Mouse (Mus musculus) intestine, postnatal 0 days (tissue): ENCODE results near the gene Dcaf15. TPM values are rescaled to one million over a fixed set of nuclear protein-coding genes. Genes with fewer than 3 reads are reported as not detected.

Experiments used
- ATAC-seq: fragments of 200-750 bp; cut with Nextera tagmentation; 2 replicates; pipeline ENCODE4 v1.8.0; 2017; ENCODE audit warnings: mild to moderate bottlenecking, moderate TSS enrichment, moderate library complexity
- H3K27ac ChIP-seq: fragments of 300-500 bp; sonication (generic); 2 replicates; pipeline ENCODE4 v1.5.1; 2014; ENCODE audit warnings: mild to moderate bottlenecking, low read depth, low read length, moderate library complexity
- H3K27me3 ChIP-seq: fragments of 300-500 bp; sonication (generic); replicated peaks from 2 replicates; pipeline ENCODE4 v1.6.1; 2014; ENCODE audit warnings: low read length, mixed read lengths; ENCODE audit not compliant: control insufficient read depth, insufficient read depth
- H3K36me3 ChIP-seq: fragments of 300-500 bp; sonication (generic); 2 replicates; pipeline ENCODE4 v1.6.1; 2014; ENCODE audit warnings: mild to moderate bottlenecking, moderate library complexity; ENCODE audit not compliant: control insufficient read depth, insufficient read depth
- H3K4me1 ChIP-seq: fragments of 300-500 bp; sonication (generic); replicated peaks from 2 replicates; pipeline ENCODE4 v1.6.1; 2014; ENCODE audit warnings: antibody characterized with exemption, low read length, mixed read lengths; ENCODE audit not compliant: control insufficient read depth, insufficient read depth
- H3K4me2 ChIP-seq: fragments of 300-500 bp; sonication (generic); replicated peaks from 2 replicates; pipeline ENCODE4 v1.6.1; 2014; ENCODE audit warnings: low read depth, mild to moderate bottlenecking, moderate library complexity
- H3K4me3 ChIP-seq: fragments of 300-500 bp; sonication (generic); 2 replicates; pipeline ENCODE4 v1.5.1; 2014; ENCODE audit warnings: low read depth, low read length
- H3K9ac ChIP-seq: fragments of 300-500 bp; sonication (generic); 2 replicates; pipeline ENCODE4 v1.6.1; 2014; ENCODE audit warnings: mild to moderate bottlenecking, low read depth, low read length
- H3K9me3 ChIP-seq: fragments of 300-500 bp; sonication (generic); 2 replicates; pipeline ENCODE4 v1.6.1; 2016; ENCODE audit warnings: mixed run types; ENCODE audit not compliant: control insufficient read depth
- CTCF ChIP-seq: sonication (generic); IDR thresholded peaks from 2 replicates; pipeline ENCODE4 v1.5.1; 2016; ENCODE audit warnings: low read depth, mild to moderate bottlenecking, control low read depth, antibody characterized with exemption, moderate library complexity
- WGBS: fragments of 180-500 bp; shearing (Covaris S2); extraction: QIAGEN DNeasy Blood & Tissue Kit; methylation state at CpG from one replicate; pipeline ENCODE4 v1.1.7; 2014; 5-methylcytosine and 5-hydroxymethylcytosine counted together
- polyA plus RNA-seq: library from polyadenylated mRNA; unstranded; fragments of >200 nt; fragmentation: Nextera tagmentation; extraction: Ambion mirVana; gene quantifications from 2 replicates; pipeline ENCODE4 v1.2.1, GENCODE M21; 2015

Gene Dcaf15
- polyA plus RNA-seq, 1 experiment from 2014 or later: 8.6 TPM

DNA sequence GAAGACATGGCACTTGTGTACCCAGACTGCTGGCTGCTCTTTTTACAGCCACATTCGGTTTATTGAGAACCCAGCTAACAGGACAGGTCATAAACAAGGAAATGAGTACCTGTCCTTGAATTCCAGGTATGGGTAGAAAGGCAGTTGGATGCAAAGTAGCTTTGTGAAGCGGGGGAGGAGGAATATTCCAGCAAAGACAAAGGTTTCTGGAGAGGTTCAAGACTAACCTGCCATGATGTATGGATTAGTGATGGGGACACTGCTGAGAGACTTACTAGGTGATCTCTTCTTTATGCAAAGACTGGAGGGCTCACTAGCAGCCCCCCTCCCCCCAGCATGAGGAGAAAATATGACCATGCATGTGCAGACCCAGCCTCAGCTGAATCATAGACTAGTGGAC lies 1.1 kb upstream of the Dcaf15 start:
- Histone ChIP-seq H3K9me3 (no peaks in the 10 kb centered on the region), H3K4me3 (no peak overlapping the region), H3K27me3 (no peaks in the 10 kb centered on the region), H3K4me1 (peaks cover 11% of the 10 kb centered on the region; the same call in 1 of the 2 replicates), H3K9ac (no peak overlapping the region), H3K27ac (no peak overlapping the region), H3K36me3 (no peaks in the 10 kb centered on the region; the same call in 1 of the 2 replicates), H3K4me2 (no peak overlapping the region)
- 56% methylated on average over 2 of the region's 2 CpGs for WGBS
- no peak for TF ChIP-seq CTCF
- no peak for ATAC-seq

DNA sequence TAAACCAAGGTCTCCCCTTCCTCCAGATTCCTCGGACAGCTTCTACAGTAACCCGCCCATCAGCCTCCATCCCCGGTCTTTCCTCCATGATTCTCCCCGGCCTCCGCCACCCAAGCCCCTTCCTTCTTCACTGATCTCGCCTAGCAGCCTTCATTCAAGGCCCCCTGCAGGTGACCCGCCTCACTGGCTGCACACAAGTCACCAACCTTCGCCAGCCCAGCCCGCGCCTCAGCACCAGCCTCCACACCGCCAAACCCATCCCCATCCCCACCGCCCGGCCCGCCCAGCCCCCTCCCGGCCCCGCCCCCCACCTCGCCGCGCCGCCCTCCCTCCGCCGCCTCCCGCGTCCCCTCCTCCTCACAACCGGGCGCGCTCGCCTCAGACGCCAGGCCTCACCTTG lies 347 bp downstream of the Dcaf15 start:
- peak overlapping the region; percentile 79 for H3K4me3 ChIP-seq
- H3K27me3 ChIP-seq: no peaks in the 10 kb centered on the region
- H3K9ac ChIP-seq: peak overlapping the region; percentile 78
- peaks cover 9% of the 10 kb centered on the region for H3K36me3 ChIP-seq
- peak overlapping the region; percentile 86 for H3K27ac ChIP-seq
- H3K9me3 ChIP-seq: no peaks in the 10 kb centered on the region
- peaks cover 11% of the 10 kb centered on the region; the same call in 1 of the 2 replicates for H3K4me1 ChIP-seq
- 2% methylated on average over 28 of the region's 29 CpGs for WGBS
- peak overlapping the region; percentile 68 for H3K4me2 ChIP-seq
- ATAC-seq: peak; percentile 44
- peak; percentile 54 for TF ChIP-seq CTCF

DNA sequence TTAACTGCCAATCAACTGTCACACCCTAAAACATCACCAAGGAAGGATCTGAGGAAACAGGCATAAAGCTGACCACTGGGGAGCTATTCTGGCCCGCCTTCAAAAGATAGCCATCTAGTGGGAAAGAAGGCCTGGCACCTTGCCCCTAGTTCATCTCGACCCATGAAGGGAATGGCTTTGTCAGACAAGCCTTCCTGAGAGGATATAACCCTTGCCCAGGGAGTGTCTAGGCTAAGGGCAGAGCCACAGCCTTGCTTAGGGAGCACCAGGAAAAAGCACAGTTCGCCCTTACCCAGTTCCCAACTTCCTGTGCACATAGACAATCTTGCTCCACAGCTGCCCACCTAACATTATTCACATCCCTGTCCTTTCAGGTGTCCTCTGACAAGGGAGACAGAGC lies 967 bp downstream of the Dcaf15 start:
- peaks cover 15% of the 10 kb centered on the region for H3K36me3 ChIP-seq
- H3K4me3 ChIP-seq: peak overlapping the region; percentile 79
- peak overlapping the region; percentile 86 for H3K27ac ChIP-seq
- no peaks in the 10 kb centered on the region for H3K27me3 ChIP-seq
- peak overlapping the region; percentile 68 for H3K4me2 ChIP-seq
- peaks cover 11% of the 10 kb centered on the region; the same call in 1 of the 2 replicates for H3K4me1 ChIP-seq
- WGBS: 22% methylated on average over 3 of the region's 3 CpGs
- peak overlapping the region; percentile 78 for H3K9ac ChIP-seq
- no peak for TF ChIP-seq CTCF
- H3K9me3 ChIP-seq: no peaks in the 10 kb centered on the region
- ATAC-seq: peak; percentile 51

DNA sequence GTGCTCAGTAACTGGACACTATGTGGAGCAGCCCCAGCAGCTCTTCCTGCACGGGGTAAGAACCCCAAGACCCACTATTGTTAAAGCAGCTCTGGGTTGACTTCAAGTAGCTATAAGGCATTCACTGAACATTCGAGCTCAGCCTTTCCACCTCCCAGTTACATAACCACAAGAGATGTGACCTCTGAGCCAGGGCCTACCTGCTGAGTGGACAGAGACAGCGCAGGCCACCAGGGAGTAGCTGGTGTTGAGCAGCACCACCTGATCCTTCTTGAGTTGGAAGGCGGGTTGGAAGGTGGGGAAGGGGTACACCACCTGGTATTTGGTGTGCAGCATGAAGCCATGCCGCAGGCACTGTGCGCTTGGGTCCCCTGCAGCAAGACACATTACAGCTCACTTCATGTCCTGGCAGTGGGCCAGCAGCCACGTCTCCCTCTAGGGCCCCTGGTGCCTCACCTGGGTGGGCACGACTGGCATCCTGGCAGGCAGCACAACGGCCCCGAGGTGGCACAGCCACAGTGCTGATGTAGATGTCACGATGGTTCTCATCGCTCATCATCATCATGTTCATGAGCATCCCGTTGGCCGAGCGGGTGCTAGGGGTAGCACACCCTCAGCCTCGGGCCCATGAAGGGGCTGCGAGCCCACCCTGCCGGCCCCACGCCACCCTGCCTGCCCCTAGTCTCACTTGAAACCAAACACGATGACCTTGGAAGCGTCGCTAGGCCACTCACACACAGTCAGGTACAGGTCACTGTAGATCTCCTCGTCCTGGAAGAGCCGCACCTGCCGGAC lies 2.9 kb downstream of the Dcaf15 start:
- Histone ChIP-seq H3K36me3 (peaks cover 34% of the 10 kb centered on the region), H3K27me3 (no peaks in the 10 kb centered on the region), H3K9me3 (no peaks in the 10 kb centered on the region), H3K4me2 (no peak overlapping the region), H3K4me1 (peaks cover 11% of the 10 kb centered on the region; the same call in 1 of the 2 replicates), H3K4me3 (no peak overlapping the region), H3K27ac (no peak overlapping the region), H3K9ac (no peak overlapping the region)
- 89% methylated on average over 25 of the region's 25 CpGs for WGBS
- no peak for ATAC-seq
- no peak for TF ChIP-seq CTCF

DNA sequence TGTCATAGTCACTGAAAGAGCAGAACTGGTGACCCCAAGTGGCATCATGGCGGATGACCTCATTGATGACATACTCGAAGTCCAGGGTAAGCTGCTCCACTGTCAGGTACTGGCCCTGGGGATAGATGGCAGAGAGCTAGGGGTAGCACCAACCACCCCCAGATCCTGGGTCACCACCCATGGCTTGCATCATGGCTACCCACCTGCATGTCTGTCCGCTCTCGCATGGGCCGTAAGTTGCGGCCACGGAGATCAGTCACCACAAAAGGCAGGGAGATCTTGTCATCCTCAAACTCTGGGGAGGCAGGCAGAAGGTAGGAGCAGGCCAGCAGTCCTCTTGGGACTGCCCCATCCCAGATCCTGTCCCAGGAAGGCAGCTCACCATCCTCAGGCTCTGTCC lies 6.2 kb downstream of the Dcaf15 start:
- Histone ChIP-seq H3K27me3 (no peaks in the 10 kb centered on the region), H3K4me1 (0 out of 2 replicates have a peak, but pooled peaks cover 5% of the 10 kb centered on the region), H3K4me3 (no peak overlapping the region), H3K9me3 (no peaks in the 10 kb centered on the region), H3K4me2 (no peak overlapping the region), H3K36me3 (peaks cover 65% of the 10 kb centered on the region), H3K27ac (peak overlapping the region; percentile 50), H3K9ac (no peak overlapping the region)
- 97% methylated on average over 7 of the region's 7 CpGs for WGBS
- no peak for ATAC-seq
- TF ChIP-seq CTCF: no peak

DNA sequence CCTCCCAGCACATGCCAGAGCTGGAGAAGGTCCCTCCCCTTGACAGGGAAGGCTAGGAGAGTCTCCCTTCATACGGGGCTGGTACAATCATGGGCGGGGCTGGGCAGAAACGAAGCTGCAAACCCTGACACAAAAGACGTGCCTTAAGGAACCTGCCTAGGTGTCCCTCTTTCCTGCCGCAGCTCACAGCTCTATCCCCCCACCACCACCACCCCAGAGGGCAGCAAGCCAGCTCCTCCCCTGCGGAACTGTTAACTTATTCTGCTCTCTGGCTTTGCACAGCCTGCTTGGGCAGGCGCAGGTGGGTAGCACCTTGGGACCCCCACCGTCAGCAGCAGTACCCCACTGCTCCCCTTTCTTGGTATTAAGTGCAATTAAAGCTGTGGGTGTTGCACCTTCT lies 8.5 kb downstream of the Dcaf15 start:
- H3K4me3 ChIP-seq: no peak overlapping the region
- no peak overlapping the region for H3K4me2 ChIP-seq
- peaks cover 79% of the 10 kb centered on the region for H3K36me3 ChIP-seq
- WGBS: 63% methylated on average over 8 of the region's 8 CpGs
- H3K9me3 ChIP-seq: no peaks in the 10 kb centered on the region
- no peaks in the 10 kb centered on the region for H3K4me1 ChIP-seq
- H3K27ac ChIP-seq: no peak overlapping the region
- no peak overlapping the region for H3K9ac ChIP-seq
- no peak for TF ChIP-seq CTCF
- ATAC-seq: no peak
- no peaks in the 10 kb centered on the region for H3K27me3 ChIP-seq
